Mouse (Mus musculus): ENCODE data around the gene Sncg.
"Not testable (repeated sequence)": the region's sequence is repeated elsewhere in the genome, so short reads cannot be mapped to it uniquely, and the experiment has no call there.

Sncg gene

DNA sequence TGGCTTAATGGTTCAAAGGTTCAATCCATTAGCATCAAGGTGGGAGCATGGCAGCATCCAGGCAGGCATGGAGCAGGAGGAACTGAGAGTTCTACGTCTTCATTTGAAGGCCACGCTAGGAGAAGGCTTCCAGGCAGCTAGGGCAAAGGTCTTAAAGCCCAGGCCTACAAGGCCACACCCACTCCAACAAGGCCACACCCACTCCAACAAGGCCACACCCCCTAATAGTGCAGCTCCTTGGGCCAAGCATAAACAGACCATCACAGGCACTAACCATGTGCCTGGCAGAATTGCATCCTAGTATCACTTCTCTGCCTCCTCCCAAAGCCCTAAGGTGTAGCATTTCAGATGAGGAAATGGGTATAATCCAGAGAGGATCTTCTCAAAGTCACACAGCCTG, 2.8 kb downstream of the Sncg start:
- DNase-seq (ENCODE audit: low read depth in 1 of 2, low spot score in 2 of 2) = no peak

DNA sequence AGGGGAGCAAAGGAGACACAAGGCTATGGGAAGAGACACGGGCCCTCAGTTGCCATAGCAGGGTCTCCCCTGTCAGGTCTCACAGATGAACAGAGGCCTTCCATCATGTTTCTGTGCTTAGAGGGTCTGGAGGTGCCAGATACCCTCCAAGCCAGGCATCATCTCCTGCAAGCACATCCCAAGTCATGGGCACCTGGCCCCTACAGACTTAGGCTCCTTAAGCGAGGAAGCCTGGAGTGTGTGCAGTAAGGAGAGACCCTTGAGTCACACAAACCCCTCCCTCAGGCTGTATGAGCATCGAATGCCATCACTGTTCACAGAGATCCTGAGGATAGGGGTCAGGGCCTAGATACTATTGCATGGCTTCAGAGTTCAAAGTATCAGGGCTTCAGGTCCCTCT, 3.7 kb downstream of the Sncg start:
- DNase-seq (ENCODE audit: low read depth in 1 of 2, low spot score in 2 of 2) = no peak

DNA sequence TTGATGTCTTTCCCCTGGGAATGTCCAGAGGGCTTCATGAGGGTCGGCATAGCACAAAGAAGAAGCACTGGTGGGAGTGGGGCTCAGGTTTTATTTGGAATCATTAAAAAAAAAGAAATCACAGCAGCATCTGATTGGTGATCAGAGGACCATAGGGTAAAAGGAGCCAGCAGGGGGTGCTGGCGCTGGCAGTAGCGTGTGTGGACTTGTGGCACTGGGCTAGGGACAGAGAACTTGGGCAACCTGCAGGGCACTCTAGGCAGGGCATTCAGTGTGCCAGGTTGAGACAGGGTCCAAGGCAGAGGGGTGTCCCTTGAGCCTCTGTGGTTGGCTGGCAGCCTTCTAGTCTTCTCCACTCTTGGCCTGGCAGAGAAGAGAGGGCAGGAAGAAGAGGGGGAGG, 4.4 kb downstream of the Sncg start:
- DNase-seq (ENCODE audit: low read depth in 1 of 2, low spot score in 2 of 2) = no peak

DNA sequence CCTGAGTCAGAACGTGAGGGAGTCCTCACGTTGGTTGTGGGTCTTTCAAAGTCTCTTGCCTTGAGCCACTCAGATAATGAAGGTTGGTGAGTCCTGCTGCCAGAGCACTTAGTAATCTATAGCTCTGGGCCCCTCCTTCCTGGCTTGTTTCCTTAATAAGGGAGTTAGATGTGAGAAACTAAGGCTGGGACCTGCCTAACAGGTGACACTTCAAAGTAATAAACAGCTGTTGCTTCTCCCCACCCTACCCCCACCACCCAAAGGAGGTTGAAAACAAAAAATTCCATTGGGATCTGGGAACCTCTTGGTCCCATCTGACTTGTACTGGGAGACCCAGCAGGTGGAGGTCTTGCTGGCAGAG, 9.5 kb downstream of the Sncg start:
- no peak for DNase-seq (ENCODE audit: low read depth in 1 of 2, low spot score in 2 of 2)

DNA sequence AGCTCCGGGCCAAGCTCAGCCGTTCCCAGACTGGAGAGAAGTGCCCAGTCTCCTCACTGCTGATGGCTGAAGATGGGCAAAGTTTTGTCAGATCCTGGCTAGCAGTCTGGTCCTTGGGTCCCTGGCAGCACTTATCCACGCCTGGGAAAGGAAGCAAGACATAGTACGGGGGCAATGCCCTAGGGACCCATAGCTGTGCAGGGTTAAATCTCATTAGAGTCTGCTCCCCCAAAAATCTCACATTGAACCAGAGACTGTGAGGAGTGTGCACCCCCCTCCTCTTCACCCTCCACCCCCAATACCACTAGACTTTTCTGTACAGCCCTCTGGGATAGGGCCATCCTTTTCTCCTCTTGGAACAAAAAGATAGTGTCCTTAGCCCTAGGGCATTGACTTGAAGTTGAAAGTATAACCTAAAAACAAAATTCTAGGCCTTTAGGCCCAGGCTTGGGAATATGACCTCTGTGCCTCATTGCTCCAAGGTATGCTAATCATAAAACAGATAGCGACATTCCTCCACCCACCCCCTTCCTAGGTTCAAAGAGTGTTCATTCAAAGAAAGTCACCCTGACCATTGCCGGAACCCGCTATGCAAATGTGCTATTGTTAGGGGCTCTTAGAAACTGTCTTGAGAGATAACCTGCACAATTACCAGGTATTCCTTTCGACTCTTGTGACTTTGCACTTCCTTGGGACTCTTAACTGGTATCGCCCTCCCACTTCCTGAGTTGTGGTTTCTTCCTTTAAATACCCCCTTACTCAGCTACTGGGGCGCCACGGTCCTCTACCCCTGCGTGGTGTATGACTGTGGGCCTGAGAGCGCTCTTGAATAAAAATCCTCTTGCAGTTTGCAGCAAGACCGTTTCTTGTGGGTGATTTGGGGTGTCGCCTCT, 10.1 kb downstream of the Sncg start:
- not testable (repeated sequence) for DNase-seq (ENCODE audit: low read depth in 1 of 2, low spot score in 2 of 2)

DNA sequence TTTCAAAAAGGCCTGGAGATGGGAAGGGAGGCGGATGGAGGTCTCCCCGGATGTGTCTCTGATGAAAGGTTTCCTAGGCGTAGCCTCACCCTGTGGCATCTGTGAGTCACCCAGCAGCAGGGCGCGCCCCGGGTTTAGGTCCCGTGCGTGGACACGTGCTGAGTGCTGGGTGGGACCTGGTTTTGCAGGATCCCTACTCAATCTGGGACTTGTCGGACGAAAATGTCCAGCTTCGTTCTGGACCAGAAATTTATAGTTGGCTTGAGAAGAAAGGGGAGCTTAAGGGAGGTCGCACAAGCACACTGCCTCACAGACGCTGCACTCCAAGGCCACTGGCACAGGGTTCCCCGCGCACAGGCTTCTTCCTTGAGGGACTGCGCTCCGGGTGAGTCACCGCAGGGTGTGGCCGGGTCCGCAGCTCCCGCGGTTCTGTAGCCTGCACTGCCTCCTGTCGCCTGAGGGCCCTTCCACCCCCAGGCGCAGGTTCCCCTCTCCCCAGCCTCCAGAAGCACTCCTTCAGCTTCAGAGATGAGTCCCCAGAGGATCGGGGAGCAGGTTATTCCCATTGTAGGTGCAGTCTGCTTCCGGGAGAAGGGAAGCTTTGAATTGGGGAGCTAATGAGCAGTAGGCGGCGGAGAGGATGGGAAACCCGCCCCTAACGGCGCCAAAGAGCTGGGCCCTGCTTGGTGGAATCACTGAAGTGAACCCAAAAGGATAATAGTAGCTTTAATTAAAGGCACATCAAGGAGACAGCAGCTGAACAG, 10.9 kb downstream of the Sncg start:
- DNase-seq (ENCODE audit: low read depth in 1 of 2, low spot score in 2 of 2) = peak; percentile 81

DNA sequence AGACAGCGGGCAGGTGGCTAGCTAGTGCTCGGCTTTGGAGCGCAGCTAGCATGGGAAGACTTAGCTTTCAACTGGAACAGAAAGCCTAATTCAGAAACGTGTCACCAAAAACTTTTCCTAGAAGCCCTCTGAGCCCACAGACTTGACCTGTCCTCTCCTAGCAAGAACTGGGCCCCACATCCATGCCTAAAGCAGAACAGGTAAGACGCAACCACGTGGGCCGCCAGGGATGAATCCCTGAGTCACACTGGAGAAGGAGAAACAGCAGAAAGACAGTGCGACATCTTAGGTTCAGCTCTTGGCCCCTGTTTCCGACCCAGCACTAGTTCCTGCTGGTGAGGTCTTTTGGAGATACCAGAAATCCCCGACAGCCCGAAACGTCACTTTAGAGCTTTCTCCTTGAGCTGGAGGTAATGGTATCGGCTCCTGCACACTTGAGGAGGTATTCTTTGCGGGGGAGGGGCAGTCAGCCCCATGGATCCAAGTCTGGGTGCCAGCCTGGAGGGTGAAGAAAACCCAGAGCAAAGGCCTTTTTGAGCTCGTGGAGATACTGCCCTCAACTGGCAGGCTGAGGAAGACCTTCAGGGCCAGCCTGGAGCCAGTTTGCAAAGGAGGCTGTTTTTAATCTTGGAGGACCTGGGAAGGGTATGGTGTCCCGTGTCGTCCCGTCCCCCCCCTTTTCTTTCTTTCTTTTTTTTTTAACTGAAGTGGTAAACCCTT, 11.7 kb downstream of the Sncg start:
- DNase-seq (ENCODE audit: low read depth in 1 of 2, low spot score in 2 of 2) = peak; percentile 43 to 54

DNA sequence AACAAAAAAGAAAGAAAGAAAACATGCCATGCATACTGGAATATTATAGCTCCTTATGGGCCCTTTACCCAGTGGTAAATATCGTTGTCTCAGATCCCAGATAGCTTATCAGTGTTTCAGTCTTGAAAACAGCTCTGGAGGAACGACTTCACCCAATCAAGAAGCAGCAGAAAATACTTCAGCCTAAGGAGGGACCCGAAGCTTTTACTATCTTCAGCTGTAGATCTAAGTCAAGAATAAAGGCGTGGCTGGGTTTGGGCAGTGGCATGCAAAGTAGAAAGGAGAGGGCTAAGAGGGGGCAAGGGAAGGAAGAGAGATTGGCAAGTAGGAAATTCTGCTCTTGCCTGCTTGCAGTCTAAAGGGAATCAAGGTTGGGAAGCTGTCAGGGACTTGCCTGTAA, 12.5 kb downstream of the Sncg start:
- DNase-seq (ENCODE audit: low read depth in 1 of 2, low spot score in 2 of 2) = no peak

DNA sequence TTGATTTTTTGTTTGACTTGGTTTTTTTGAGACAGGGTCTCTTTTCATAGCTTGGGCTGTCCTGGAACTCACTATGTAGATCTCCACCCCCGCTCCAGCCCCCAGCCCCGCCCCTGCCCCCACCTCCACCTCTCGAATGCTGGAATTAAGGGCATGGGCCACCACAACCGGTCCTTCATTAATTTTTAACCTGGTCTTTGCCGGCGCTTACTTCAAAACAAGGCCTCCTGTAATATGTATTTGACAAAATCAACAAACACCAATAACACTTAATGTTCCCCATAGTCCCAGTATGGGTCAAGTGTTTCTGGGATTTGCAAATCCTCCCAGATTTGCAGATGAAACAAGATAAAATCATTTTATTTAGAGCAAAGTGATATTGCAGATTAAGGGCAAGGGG, 14.3 kb downstream of the Sncg start:
- no peak for DNase-seq (ENCODE audit: low read depth in 1 of 2, low spot score in 2 of 2)

DNA sequence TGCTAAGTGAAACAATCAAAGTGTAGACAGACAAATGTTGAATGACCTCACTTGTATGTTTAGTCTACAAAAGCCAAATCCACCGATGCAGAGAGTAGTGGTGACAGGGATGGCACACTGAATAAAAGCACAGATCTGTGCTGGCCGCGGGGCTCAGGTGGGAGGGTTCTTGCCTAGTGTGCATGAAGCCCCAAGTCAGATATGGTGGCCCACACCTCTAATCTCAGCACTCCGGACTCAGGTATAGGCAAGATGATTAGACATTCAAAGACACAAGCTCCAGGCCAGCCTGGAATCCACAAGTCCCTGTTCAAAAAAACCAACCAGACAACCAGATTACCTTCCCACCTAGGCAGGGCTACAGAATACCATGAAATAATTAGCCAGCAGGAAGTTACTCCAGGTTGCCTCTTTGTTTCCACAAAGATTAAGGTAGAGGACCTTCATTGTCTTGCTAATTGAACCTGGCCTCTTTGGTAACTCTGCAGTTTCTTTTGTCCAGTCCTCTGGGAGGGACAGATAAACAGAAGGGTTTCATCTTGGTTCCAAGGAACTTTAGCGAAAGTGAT, 14.8 kb downstream of the Sncg start:
- no peak for DNase-seq (ENCODE audit: low read depth in 1 of 2, low spot score in 2 of 2)

DNA sequence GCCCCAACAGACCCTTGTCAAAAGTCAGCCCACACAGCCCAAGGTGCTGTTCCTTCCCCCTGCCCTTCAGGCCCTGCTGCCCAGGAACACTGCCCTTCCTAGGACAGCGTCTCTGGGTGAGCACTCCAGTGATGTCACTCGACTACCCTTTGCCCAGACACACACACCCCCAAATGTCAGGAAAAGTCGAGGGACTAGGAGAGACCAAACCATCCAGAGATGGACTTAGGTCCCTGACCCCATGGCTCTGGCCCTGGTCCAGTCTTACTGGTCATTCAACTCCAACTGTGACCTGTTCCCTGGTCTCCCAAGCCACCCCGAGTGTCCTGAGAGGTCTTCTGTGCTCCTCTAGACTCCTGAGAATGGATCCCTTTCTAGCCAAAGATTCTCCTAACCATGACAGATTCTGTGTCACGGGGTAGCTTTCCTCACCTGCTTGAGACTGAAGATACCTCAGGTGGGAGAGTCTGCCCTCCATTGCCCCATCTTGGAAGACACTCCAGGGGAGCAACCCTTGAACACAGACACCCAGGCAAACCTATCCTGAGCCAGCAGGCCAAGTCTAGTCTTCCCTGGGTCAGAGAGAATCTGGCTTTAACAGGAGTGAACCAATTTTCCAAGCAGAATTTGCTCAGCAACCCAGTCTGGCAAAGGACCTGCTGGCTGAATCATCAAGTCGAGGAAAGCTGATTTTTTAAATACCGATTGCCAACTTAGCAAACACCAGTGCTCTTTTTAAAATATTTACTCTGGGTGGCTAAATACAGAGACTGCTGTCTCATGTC, 16.7 kb downstream of the Sncg start:
- no peak for DNase-seq (ENCODE audit: low read depth in 1 of 2, low spot score in 2 of 2)

DNA sequence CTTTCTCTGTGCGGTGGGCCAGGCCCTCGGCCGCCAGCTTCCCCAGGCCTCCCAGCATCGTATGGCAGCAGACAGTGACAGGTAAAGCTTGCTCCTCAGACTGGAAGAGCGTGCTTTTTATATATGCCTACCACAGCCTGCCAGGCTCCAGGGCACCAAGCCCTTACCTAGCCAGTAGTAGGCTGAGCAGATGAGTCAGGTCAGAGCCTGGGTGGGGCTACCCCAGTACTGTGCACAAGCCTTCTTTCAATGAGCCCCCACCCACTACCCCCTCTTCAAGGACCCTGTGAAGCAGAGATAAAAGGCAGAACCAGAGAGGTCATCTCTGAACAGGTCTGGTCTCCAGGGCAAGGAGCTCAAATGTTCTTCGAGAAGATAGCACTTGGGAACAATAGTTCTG, 19.3 kb downstream of the Sncg start, which contains the start of gene Fam25c:
Fam25c (minus strand) TSS at position 133 of the 400 bp plus-strand sequence.
- no peak for DNase-seq (ENCODE audit: low read depth in 1 of 2, low spot score in 2 of 2)

DNA sequence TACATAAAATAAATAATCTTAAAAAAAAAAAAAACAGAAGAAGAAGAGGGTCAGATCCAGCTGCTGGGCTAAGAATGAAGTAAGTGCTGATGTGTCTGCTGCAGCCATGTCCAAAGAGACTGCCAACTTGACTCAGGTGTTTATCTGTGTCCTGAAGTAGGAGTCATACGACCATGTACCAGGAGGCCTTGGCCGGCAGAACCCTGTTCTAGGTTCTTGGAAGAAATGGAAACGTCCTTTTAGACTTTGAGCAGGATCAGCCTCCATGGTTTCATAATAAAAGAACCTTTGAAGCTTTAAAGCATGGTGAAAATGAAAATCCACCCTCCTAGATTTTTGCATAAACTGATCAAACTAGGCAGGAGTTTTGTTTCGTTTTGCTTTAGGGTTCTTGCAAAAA, 20.1 kb downstream of the Sncg start:
- DNase-seq (ENCODE audit: low read depth in 1 of 2, low spot score in 2 of 2) = no peak

DNA sequence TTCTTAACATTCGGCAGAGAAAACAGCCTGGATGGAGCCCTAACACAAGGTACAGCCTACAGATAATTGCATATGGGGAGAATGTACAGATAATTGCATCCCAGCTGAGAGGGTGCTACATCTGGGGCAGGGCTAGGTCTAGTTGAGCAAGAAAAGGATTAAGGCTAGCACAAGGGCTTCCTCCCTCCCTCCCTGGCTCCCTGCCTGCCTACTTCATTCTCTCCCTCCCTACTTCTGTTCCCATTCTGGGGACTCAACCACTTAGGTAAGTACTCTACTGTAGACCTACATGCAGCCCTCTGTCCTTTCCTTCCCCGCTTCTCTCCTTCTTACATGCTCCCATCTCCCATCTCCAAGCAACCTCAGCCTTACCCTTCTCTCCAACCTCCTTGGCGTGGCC, 21.3 kb downstream of the Sncg start:
- no peak for DNase-seq (ENCODE audit: low read depth in 1 of 2, low spot score in 2 of 2)

DNA sequence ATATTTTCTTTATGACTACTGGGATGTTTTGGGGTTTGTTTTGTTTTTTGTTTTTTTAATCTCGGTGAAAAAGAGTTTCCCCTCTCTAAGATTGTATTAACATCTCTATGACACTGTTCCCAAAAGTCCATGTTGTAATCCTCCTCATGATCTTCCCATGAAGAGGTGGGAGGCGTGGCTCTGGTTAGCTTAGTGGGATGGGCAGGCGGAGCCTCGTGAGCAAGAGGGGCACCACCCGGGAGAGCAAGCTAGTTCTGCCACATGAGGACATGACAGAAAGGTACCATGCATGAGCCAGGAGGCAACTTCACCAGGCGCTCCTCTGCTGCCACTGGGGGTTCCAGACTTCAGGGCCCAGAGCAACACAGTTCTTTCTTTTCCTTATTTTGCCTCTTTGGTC, 22.1 kb downstream of the Sncg start:
- DNase-seq (ENCODE audit: low read depth in 1 of 2, low spot score in 2 of 2) = no peak

DNA sequence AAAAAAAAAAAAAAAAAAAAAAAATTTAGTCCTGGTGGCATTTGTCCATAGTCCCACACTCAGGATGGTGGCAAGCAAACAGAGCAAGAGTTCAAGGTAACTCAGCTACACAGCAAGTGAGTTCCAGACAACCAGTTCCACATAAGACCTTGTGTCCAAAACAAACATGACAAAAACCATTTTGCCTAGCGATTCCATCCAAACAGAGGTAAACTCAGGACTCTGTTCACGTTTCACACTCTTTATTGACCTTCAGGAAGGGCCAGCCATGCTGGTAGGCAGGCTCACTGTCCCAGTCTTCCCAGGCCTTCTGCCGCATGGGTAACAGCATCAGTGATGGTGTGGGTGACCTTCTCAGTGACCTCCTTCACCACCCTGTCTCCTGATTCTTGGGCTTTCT, 22.9 kb downstream of the Sncg start:
- DNase-seq (ENCODE audit: low read depth in 1 of 2, low spot score in 2 of 2) = no peak

DNA sequence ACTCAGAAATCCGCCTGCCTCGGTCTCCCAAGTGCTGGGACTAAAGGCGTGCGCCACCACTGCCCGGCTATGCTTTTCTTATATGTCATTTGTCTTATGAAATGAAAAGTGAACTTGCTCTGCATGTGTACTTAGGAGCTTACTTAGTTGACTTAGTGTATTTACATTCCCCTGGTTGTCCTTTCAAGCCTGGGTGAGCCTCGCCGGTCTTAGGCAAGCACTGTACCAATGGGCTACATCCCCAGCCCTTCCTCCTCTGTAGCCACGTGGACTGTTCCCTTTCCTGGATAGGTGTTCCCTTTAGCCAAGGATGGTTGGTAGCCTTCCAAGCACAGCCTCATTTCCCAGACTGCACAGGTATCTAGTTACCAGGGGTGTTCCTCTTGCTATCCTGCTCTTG, 25.6 kb downstream of the Sncg start:
- no peak for DNase-seq (ENCODE audit: low read depth in 1 of 2, low spot score in 2 of 2)

DNA sequence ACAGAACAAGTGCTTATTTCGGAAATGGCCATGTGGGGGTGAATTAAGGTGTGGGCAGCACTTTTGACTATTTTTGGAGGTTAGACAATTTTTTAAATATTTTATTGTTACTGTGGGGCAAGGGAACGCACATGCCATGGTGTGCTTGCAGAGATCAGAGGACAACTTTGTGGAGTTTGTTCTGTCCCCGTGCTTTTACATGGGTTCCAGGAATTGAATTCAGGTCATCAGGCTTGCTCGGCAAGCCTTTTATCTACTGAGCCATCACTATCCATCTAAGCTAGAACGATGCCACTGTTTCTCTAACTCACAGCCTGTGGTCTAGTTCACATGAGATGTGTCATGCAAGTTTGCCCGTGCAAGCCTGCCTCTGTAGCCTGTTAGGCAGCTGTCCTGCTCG, 26.3 kb downstream of the Sncg start:
- DNase-seq (ENCODE audit: low read depth in 1 of 2, low spot score in 2 of 2) = no peak

DNA sequence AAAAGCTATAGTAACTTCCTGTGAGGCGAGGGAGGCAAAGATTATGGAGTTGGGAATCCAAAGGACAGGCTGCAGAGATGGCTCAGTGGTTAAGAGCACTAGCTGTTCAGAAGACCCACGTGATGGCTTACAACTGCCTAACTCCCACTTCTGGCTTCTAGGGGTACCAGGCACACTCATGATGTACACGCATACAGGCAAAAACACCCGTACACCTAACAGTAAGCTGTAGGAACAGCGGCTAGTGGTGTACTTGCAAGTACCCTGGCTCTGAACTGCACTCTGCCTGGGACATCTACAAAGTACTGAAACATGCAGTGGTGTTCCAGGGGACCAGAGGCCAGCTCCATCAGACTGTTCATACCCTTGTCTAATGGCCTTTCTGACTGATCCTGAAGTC, 27.5 kb downstream of the Sncg start:
- DNase-seq (ENCODE audit: low read depth in 1 of 2, low spot score in 2 of 2) = no peak

DNA sequence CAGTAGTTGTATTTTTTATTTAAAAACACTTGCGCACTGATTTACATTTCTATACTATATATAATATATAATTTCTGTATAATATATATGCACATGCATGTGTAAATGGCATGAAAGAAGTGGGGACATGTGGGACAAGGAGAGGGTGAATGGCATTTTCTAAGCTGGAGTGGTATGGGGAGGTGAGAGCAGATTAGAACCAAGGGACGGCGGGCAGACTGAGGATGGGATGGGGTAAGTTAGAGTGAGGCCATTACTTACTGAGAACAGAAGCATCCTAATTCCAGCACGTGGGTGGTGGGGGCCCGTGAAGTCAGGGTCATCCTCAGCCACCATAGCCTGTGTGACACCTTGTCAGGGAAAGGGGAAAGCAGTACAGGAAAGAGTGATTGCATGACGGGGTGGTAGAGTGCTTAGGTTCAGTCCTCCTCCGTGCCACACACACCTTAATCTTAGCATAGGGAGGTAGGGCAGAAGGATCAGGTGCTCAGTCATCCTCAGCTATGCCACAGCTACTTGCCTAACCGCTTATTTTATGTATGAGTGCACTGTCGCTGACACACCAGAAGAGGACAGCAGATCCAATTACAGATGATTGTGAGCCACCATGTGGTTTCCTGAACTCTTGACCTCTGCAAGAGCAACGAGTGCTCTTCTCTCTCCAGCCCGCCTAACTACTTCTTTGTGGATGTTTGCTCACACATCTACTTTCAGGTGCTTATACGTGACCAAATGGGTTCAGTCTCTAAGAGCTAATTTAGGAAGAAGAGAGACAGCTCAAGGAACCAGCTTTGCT, 28.6 kb downstream of the Sncg start:
- no peak for DNase-seq (ENCODE audit: low read depth in 1 of 2, low spot score in 2 of 2)
